Mouse (Mus musculus): Measurements from ENCODE around the gene Cdca5. TPM values are rescaled to one million over a fixed set of nuclear protein-coding genes. Genes with fewer than 3 reads are reported as not detected.
"Not testable (repeated sequence)": the region's sequence is repeated elsewhere in the genome, so short reads cannot be mapped to it uniquely, and the experiment has no call there.

Gene Cdca5
- polyA plus RNA-seq, 1 experiment from 2014 or later = 70.6 TPM

- no peak overlapping the region for H3K4me3 ChIP-seq
- WGBS = 55% methylated on average over 8 of the region's 8 CpGs
- peaks cover 30% of the 10 kb centered on the region for H3K4me1 ChIP-seq
- DNase-seq (ENCODE audit: low spot score) = no peak
- no peak overlapping the region; the same call in 1 of the 2 replicates for H3K27ac ChIP-seq
- no peaks in the 10 kb centered on the region for H3K9me3 ChIP-seq (replicated peaks)
- H3K36me3 ChIP-seq = 0 out of 2 replicates have a peak, but pooled peaks cover 8% of the 10 kb centered on the region
- no peaks in the 10 kb centered on the region for H3K27me3 ChIP-seq (ENCODE audit: low read depth, poor library complexity, severe bottlenecking)
Measured at GRCm38 (mm10) chr19:6123330-6123729, 38.5 kb downstream of the Cdca5 start.

GRCm38 (mm10) chr19:6124898-6125297 lies 40.1 kb downstream of the Cdca5 start:
- H3K36me3 ChIP-seq = 0 out of 2 replicates have a peak, but pooled peaks cover 8% of the 10 kb centered on the region
- H3K27ac ChIP-seq = no peak overlapping the region
- H3K27me3 ChIP-seq (ENCODE audit: low read depth, poor library complexity, severe bottlenecking) = no peaks in the 10 kb centered on the region
- no peak for DNase-seq (ENCODE audit: low spot score)
- H3K4me1 ChIP-seq = peaks cover 20% of the 10 kb centered on the region
- WGBS = 80% methylated on average over 2 of the region's 2 CpGs
- H3K9me3 ChIP-seq (replicated peaks) = no peaks in the 10 kb centered on the region
- no peak overlapping the region for H3K4me3 ChIP-seq

- WGBS = 20% methylated on average over 4 of the region's 4 CpGs
Measured at GRCm38 (mm10) chr19:6126289-6126688, 41.5 kb downstream of the Cdca5 start.

GRCm38 (mm10) chr19:6126789-6127580 lies 42.2 kb downstream of the Cdca5 start:
- peak overlapping the region; percentile 66 for H3K4me3 ChIP-seq
- H3K27ac ChIP-seq = peak overlapping the region; percentile 90
- 0 out of 2 replicates have a peak, but pooled peaks cover 3% of the 10 kb centered on the region for H3K36me3 ChIP-seq
- no peaks in the 10 kb centered on the region for H3K27me3 ChIP-seq (ENCODE audit: low read depth, poor library complexity, severe bottlenecking)
- H3K4me1 ChIP-seq = peaks cover 11% of the 10 kb centered on the region
- WGBS = 74% methylated on average over 10 of the region's 10 CpGs
- no peak for DNase-seq (ENCODE audit: low spot score)
- H3K9me3 ChIP-seq (replicated peaks) = no peaks in the 10 kb centered on the region

More at GRCm38 (mm10) chr19:6126289-6126688, 41.5 kb downstream of the Cdca5 start:
- H3K27ac ChIP-seq = no peak overlapping the region
- H3K9me3 ChIP-seq (replicated peaks) = no peaks in the 10 kb centered on the region
- H3K27me3 ChIP-seq (ENCODE audit: low read depth, poor library complexity, severe bottlenecking) = no peaks in the 10 kb centered on the region
- H3K36me3 ChIP-seq = 0 out of 2 replicates have a peak, but pooled peaks cover 5% of the 10 kb centered on the region
- H3K4me1 ChIP-seq = peaks cover 18% of the 10 kb centered on the region
- DNase-seq (ENCODE audit: low spot score) = peak; percentile 45
- no peak overlapping the region for H3K4me3 ChIP-seq

DNA sequence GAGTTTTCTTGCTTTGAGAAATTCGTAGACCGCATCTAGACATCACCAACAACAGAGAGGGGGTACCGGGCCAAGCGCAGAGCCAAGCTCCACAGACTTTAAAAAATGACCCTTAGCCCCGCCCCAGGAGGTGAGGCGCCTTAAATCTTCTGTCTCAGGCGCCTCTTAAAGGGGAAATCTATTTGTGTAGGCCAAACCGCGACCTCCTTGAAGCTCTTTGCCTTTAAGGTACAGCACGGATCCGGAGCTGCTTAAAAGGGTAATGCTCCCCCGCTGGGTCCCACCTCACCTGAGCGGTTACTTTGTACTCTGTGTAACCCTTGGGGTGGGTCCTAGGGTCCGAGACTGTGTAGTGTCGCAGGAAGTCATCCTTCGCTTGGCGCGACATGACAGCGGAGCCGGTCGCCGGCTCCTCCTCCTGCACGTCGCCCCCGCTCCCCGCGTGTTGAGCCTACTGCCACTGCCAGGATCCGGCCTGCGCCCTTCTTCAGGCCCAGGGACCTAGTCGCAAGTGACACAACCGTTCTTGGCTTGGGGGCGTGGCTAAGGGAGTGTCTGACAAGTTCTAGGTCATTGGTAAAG lies 43.1 kb downstream of the Cdca5 start, which contains the start of gene Snx15:
Snx15 (minus strand) TSS at position 545 of the 582 bp plus-strand sequence.
- H3K9me3 ChIP-seq (replicated peaks) = no peaks in the 10 kb centered on the region
- H3K27ac ChIP-seq = peak within 1 kb of the TSS; percentile 90
- DNase-seq (ENCODE audit: low spot score) = peak; percentile 92
- H3K36me3 ChIP-seq = 0 out of 2 replicates have a peak, but pooled peaks cover 3% of the 10 kb centered on the region
- H3K27me3 ChIP-seq (ENCODE audit: low read depth, poor library complexity, severe bottlenecking) = no peaks in the 10 kb centered on the region
- H3K4me1 ChIP-seq = peaks cover 10% of the 10 kb centered on the region; the same call in 1 of the 2 replicates
- peak within 1 kb of the TSS; percentile 66 for H3K4me3 ChIP-seq
- under 1% methylated on average over 32 of the region's 32 CpGs for whole genome bisulfite sequencing

DNA sequence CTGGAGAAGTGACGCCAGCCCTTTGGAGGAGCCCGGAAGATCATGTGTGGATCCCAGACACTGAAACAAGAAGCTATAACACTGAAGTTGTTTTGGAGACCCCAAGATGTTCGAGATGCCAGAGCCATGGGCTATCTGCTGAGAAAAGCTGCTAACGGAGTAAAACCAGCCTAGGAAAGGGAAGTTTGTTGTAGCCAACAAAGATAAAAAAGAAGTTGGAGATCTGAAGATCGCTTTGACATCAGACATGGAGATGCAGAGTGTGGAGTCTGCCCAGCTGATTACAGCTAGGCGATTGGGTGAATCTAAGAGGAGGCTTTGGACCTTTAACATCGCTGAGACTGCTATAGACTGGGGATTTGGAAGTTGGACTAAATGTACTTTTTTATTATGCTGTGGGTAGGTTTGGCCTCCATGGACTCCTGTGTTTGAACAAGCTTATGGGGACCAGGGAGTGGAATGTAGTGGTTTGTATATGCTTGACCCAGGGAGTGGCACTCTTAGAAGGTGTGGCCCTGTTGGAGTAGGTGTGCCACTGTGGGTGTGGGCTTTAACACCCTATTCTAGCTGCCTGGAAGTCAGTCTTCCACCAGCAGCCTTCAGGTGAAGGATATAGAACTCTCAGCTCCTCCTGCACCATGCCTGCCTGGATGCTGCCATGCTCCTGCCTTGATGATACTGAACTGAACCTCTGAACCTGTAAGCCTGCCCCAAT lies 45.8 kb downstream of the Cdca5 start:
- H3K27ac ChIP-seq; DNase-seq (ENCODE audit: low spot score); H3K9me3 ChIP-seq (replicated peaks); H3K4me3 ChIP-seq; H3K27me3 ChIP-seq (ENCODE audit: low read depth, poor library complexity, severe bottlenecking); H3K4me1 ChIP-seq: not testable (repeated sequence)
- WGBS = 80% methylated on average over 7 of the region's 7 CpGs
- peaks cover 20% of the 10 kb centered on the region for H3K36me3 ChIP-seq

DNA sequence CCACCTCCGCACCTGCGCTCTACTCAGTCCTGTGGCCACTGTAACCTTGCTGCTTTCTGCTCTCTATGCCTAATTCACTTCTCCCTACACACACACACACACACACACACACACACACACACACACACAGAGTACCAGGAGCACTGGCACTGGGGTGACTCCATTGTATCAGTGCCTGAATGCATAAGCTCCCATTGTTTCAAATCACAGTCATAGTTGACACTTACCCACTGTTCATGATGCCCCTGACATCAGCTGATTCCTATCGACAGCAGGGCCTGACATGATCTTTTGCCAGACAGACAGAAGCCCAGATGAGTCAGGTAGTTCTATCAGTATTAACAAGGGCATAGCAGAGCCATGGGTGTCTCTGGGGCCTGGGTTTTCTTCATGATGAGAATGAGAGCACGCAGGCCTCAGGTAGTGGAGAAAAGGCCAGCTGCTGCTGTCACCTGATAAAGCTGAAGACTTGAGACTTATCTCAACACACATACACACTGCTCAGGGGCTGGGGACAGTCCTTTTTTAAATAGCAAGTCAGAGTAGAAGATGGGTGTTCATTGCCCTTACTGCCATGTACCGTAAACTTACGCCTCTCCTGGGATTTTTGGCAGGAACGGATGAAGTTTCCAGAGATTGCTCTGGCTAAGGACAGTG lies 47.5 kb downstream of the Cdca5 start:
- Histone ChIP-seq H3K27me3 (ENCODE audit: low read depth, poor library complexity, severe bottlenecking) (no peaks in the 10 kb centered on the region), H3K9me3 (replicated peaks) (no peaks in the 10 kb centered on the region), H3K4me1 (peaks cover 8% of the 10 kb centered on the region), H3K27ac (no peak overlapping the region), H3K36me3 (peaks cover 37% of the 10 kb centered on the region), H3K4me3 (no peak overlapping the region)
- 89% methylated on average over 7 of the region's 7 CpGs for WGBS
- no peak for DNase-seq (ENCODE audit: low spot score)

DNA sequence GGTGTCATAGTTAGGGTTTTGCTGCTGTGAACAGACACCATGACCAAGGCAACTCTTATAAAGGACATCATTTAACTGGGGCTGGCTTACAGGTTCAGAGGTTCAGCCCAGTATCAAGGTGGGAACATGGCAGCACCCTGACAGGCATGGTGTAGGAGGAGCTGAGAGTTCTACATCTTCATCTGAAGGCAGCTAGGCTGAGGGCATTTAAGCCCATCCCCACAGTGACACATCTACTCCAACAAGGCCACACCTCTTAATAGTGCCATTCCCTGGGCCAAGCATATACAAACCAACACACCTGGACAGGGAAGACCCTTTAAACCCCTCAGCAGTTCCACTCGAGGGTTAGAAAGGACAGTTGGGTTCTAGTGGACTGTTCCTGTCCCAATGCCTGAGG lies 48.4 kb downstream of the Cdca5 start:
- H3K36me3 ChIP-seq = peaks cover 45% of the 10 kb centered on the region
- H3K27ac ChIP-seq; DNase-seq (ENCODE audit: low spot score); H3K4me1 ChIP-seq; H3K4me3 ChIP-seq; H3K27me3 ChIP-seq (ENCODE audit: low read depth, poor library complexity, severe bottlenecking); H3K9me3 ChIP-seq (replicated peaks): not testable (repeated sequence)
- 67% methylated on average over 1 of the region's 1 CpGs for WGBS

DNA sequence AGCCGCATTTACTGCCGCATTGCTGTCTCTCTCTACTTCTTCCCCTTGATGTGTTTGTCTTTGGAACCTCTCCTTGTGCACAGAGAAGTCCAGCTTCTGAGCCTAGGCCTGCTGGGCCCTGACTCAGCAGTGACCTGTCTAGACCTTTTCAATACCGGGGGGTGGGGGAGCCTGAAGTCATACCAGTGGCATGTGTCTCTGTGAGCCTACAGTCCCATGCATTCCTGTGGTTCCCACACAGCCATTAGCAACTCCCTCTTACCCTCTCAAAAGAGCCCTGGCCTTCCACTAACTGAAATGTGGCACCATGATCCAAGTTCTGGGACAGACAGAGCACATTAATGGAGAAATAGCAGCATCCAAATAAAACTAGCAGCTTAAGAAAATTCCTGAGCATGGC lies 51.6 kb downstream of the Cdca5 start:
- Histone ChIP-seq H3K27ac (no peak overlapping the region), H3K4me3 (no peak overlapping the region), H3K36me3 (peaks cover 45% of the 10 kb centered on the region), H3K9me3 (replicated peaks) (no peaks in the 10 kb centered on the region), H3K4me1 (peaks cover 13% of the 10 kb centered on the region), H3K27me3 (ENCODE audit: low read depth, poor library complexity, severe bottlenecking) (no peaks in the 10 kb centered on the region)
- WGBS = 92% methylated on average over 3 of the region's 3 CpGs
- no peak for DNase-seq (ENCODE audit: low spot score)

- H3K9me3 ChIP-seq (replicated peaks) = no peaks in the 10 kb centered on the region
- no peaks in the 10 kb centered on the region for H3K27me3 ChIP-seq (ENCODE audit: low read depth, poor library complexity, severe bottlenecking)
- peaks cover 19% of the 10 kb centered on the region for H3K4me1 ChIP-seq
- 95% methylated on average over 6 of the region's 6 CpGs for WGBS
- peak overlapping the region; percentile 71 for H3K4me3 ChIP-seq
- H3K36me3 ChIP-seq = peaks cover 34% of the 10 kb centered on the region
- no peak for DNase-seq (ENCODE audit: low spot score)
- peak overlapping the region; percentile 98; the same call in 1 of the 2 replicates for H3K27ac ChIP-seq
Measured at GRCm38 (mm10) chr19:6139701-6140100, 54.9 kb downstream of the Cdca5 start.

DNA sequence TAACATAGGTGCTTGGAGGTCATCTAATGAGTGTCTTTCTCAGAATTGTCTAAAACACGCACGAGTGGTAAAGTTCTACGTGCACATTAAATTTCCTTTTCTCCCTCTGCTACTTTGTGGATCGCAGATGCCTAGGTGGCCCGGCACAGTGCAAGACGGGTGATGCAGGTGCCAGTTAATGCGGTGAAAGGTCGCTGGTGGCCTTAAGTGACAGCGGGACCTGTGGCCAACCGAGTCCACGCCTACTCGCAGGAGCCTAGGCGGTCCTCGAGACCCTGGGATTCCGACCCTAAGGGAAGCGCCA lies 55.5 kb downstream of the Cdca5 start:
- no peaks in the 10 kb centered on the region for H3K27me3 ChIP-seq (ENCODE audit: low read depth, poor library complexity, severe bottlenecking)
- peak overlapping the region; percentile 98 for H3K27ac ChIP-seq
- 9% methylated on average over 16 of the region's 16 CpGs for WGBS
- no peak for DNase-seq (ENCODE audit: low spot score)
- peaks cover 28% of the 10 kb centered on the region for H3K36me3 ChIP-seq
- peak overlapping the region; percentile 71 for H3K4me3 ChIP-seq
- H3K9me3 ChIP-seq (replicated peaks) = no peaks in the 10 kb centered on the region
- H3K4me1 ChIP-seq = peaks cover 19% of the 10 kb centered on the region

GRCm38 (mm10) chr19:6140678-6141393 lies 56.1 kb downstream of the Cdca5 start, which contains the start of gene Batf2:
Gene Batf2, plus strand, starts transcription at chr19:6140983.
- DNase-seq (ENCODE audit: low spot score) = peak; percentile 98
- H3K27ac ChIP-seq = peak within 1 kb of the TSS; percentile 98
- H3K36me3 ChIP-seq = peaks cover 22% of the 10 kb centered on the region
- no peaks in the 10 kb centered on the region for H3K9me3 ChIP-seq (replicated peaks)
- H3K4me3 ChIP-seq = peak within 1 kb of the TSS; percentile 71
- H3K27me3 ChIP-seq (ENCODE audit: low read depth, poor library complexity, severe bottlenecking) = no peaks in the 10 kb centered on the region
- peaks cover 19% of the 10 kb centered on the region for H3K4me1 ChIP-seq
- under 1% methylated on average over 68 of the region's 68 CpGs for WGBS
